Mouse (Mus musculus) urinary bladder, postnatal 4 days (tissue): ENCODE results near the gene Chrm3.

Experiments
- DNase-seq, 2 experiments: peaks; one replicate each; pipeline ENCODE4 v3.0.0; 2021 to 2022; ENCODE audit warnings: low spot score in 2 of 2

Chrm3 gene

DNA sequence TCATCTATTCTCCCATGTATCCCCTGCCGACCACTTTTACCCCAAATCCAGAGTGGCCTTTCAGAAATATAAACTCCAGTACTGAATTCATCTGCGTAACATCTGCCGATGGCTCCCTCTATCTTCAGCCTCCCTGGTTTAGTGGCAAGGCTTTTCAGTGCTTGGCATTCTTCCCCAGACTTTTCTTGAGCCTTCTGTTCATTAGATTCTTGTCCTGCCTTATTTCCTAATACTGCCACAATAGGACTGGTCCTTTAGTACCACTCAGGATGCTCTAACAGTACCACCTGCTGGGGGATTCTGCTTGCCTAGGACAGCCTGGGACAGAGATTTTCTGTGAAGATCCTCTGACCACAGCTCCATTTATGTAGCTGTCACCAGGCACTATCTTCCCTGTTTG, 367.1 kb downstream of the Chrm3 start:
- no peak for DNase-seq

DNA sequence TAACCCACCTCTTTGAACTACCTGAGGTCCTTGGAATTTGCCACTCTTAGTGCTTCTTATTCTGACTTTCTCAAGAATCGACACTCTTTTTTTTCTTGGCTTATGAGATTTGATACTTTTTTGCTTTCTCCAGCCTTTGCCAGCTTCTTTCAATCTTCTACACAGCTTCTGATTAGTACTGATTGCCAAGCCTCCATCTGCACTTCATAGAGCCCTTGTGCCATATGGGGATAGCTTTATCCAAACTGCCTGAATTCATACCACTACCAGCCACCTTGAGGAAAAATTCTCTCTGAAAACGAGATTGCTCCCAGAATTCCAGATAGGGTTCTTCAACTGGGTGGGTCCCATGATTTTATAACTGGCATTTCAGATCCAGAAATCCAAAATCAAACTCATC, 368.0 kb downstream of the Chrm3 start:
- DNase-seq = no peak

DNA sequence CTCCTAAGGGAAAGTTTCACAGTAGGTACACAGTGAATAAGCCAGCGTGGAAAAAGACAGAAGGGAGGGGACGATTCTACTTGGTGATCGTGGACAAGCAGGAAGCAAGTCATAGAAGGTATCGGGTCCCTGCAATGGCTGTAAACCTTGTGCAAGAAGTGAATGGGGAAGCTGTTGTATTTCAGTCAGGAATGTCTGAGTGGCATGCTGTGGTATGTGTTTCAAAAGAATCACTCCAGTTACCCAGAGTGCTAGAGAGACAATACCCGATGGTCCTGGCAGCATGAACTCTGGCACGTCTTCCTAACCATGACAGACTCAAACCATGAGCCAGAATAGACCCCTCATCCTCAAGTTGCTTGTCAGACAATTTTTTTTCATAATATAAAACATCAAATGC, 375.0 kb downstream of the Chrm3 start:
- DNase-seq = no peak

DNA sequence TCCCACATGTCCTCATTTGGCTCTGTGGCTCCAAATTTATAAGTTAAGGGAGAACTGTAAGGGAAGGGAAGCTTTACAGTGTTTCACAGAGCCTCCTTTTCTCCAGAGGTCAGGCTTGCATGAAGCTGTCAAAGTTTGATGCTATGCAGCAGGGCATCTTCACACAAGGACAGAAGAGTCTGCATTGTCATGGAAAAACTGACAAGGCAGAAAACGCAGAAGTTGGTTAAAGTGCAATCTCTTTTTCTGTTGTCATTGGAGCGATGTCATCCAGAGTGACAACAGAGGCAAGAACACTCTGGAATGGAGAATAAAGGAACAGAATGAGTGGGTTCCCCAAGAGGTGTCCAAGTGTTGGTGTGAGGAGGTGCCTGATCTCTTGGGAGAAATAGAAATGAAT, 377.4 kb downstream of the Chrm3 start:
- DNase-seq = no peak

DNA sequence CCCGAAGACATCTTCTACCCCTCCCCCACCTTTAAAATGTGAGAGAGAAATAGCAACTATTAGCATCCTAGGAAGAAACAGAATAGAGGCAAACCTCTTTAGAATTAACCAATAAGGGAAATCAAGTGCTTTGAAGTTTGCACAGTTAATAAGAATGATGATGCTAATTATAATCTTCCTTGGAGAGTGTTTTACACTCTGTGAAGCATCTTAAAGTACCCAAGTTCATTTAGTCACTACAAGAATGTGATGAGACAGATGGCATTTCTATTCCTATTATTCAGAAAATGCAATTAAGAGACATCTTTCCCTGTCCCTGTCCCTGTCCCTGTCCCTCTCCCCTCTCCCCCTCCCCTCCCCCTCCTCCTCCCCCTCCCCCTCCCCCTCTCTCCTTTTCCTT, 382.9 kb downstream of the Chrm3 start:
- no peak for DNase-seq

DNA sequence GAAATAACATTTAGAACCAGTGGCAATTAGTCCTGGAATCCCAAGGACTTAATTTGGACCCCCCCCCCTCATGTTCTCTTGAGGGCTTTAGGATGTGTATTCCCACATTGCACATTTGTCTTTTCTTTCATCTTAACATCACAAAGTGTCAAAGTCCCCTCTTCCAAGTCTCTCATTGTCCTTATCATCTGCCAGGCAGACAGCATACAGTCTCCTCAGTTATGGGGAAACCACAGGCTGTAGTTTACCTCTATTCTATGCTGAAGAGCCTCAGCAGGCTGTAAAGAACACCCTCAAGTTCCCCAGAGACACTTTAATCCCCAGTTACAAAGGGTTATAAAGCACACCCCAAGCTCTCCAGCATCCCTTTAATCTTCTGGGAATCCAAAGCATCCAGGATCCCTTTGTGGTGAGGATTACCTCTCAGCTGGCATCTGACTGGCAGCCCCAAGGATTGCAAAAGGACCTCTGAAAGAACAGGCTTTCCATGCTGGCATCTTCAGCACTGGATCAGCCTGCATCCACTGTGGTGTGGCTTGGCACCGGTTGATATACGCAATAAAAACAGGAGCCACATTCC, 386.8 kb downstream of the Chrm3 start:
- DNase-seq = no peak

DNA sequence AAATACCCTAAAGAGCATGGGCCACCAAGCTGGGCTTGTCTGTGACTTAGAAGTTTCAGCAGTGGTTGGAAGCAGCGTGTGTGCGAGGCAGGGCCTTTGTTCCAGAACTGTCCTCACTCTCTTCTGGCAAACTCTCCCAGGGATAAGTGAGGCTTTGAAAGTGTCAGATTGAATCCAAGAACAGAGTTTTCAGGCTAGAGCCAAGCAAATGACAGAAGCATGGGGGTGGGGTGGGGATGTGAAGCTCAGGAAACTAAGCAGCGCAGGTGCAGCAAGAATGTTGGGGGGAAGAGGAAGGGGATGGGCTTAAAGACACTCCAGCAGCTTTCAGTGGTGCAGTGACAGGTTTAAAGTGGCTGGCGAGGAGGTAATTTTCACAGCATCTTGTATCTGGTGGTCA, 388.8 kb downstream of the Chrm3 start:
- DNase-seq = no peak

DNA sequence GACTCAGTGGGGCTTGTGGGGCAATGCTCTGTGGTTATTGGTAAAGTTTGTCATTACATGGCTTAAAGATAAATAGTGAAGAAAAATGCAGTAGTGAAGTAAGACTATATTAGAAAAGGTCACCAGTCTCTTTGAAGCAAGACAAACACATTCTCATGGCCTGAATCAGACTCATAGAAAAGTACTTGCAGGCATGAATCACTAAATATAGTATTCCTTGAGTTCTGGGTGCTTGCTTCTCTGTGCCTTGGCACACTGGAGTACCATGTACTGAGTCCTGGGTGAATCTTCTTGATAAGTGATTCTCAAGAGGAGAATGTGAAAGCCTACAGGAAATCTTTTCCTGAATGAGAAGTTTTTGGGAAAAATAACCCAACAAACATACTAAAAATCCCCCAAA, 408.0 kb downstream of the Chrm3 start:
- DNase-seq = no peak

DNA sequence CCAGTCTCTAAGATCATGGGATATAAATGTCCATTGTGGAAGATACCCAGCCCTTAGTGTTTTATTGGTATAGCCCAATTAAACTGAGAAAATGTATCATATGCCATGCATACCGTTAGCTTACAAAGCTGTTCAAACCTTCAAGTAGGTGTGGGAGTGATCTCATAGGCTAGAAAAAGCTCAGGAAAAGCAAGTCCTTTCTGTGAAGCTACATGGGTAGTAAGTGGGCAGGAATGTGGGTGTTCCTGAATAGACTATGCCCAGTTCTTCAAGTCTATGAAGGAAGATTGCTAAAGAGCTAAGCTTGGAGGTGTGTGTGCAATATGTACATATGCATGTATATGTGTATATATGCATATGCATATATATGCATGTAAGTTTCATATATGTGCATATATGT, 409.3 kb downstream of the Chrm3 start:
- no peak for DNase-seq

DNA sequence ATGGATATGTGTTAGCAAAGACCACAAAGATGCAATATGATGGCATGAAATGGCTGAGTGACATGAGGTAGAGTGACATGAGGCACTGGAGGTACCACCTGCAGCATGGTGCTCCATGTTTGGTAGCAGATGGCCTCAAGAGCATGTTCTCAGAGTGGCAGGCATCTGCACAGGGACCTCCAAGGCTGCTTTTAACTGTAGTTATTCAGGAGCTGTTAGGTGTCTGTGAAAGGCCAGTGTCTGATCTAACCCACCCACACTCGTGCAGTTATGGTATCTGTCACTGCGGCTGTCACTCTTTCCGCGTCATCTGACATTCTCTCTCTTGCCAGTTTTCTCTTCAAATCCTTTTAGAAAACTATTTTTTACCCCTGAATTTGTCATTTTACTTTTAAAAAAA, 411.6 kb downstream of the Chrm3 start:
- DNase-seq = no peak

DNA sequence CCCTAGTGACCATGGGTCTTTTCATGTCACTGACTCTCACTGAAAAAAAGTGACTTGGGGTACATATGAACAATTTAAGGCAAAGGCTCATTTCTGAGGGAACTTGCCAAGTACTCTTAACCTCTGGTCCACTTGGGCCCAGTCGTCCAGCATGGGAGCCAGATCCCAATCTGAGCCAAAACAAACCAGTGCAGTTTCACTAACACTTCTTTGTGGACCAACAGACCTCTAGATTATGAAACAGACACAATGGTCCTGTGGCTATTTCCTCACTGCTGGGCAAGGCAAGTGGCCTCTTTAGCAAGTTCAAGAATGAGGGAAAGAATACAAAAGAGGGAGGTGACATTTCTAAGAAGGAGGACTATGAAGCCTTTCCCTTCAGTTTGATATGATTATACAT, 420.5 kb downstream of the Chrm3 start:
- DNase-seq = no peak

DNA sequence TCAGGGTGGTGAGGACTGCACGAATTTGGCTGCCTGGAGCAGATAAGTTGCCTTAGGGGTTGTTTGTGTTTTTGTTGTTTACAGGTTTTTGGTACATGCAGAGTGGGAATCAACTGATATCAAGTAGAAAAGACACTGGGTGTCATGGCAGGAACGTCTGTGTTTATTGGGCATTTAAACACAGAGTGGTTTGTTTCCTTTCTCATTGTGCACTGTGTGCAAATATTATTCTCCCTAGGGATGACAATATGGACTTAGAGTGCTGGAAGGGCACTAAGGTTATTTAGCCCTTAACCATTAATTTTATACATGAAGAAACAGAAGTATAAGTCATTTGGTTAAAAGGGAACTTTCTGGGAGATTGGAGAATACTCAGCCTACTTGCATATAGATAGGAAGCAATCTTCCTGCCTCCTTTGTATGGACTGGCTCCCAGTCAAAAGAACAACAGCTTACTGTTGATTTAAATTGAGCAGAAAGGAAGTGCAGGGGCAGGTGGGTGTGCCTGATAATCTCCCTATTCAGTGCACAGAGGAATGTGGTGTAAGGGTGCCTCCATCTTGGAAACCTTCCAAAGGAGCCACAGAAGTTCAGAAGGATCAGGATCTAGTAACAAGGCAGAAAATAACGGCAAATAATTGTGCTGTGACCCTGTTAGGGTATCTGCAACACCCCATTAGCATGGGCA, 421.7 kb downstream of the Chrm3 start:
- no peak for DNase-seq

DNA sequence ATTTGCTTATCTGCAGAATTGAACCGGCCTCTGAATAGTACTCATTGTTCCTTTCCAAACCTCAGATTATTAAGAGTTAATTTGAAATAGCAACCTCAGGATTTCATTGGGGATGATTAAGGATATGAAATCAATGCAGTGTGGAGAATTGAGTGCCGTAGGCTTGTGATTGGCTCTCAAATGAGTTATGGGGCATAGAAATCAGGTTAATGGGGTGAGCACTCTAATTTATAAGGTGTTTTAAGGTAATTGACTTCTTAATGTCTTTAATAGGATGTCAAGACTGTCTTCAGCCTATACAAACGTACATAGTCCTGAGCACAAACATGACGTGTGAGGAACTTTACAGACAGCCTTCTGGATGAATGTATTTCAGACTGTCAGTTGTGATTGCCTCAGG, 427.9 kb downstream of the Chrm3 start:
- no peak for DNase-seq

DNA sequence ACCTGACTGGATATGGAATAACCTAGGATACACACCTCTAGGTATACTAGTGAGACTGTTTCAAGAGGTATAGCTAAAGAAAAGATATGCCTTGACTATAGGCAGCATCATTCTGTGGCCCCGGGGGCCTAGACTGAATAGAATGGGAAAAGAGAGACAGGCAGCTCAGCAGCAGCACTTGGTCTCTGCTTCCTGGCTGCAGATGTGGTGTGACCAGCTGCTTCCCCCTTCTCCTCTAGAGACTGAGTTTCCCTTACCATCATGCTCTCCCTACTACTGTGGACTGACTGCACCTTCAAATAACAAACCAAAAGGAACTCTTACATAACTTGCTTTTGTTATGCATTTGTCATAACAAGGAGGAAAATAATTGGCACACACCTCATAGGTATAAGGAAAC, 430.0 kb downstream of the Chrm3 start:
- no peak for DNase-seq

DNA sequence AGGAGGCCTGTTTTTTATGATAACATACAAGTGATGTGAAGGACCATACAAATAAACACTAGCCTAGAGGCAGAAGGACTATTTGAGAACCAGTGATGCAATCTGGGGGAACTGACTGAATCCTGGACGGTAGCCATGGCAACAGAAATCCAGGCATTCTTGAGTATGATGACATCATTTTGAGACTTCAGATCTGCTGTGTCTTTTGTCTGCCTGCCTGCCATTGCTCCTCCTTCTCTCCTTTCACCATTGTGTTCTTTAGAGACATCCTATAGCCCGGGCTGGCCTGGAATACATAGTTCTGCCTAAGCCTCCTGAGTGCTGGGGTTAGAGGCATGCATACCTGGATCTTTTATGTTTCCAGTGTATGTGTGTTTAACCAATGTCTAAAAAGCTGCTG, 430.7 kb downstream of the Chrm3 start:
- no peak for DNase-seq

DNA sequence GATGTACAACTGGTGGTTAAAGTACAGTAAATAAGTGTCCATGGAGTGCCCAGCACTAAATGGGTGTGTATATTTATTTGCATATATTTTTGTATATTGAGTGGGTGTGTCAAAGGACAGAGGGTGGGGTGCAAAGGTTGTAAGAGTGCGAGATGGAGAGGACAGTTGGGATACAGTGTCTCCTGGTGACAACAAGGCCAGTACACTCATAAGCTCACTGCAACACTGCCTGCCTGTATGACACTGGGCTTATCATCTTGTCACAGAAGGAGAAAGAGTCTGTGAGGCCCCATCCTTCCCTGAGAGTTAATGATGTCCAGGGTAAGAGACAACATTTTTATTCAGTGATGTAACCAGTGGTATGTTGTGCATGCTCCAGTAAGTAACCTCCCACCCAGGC, 439.5 kb downstream of the Chrm3 start:
- DNase-seq = no peak

DNA sequence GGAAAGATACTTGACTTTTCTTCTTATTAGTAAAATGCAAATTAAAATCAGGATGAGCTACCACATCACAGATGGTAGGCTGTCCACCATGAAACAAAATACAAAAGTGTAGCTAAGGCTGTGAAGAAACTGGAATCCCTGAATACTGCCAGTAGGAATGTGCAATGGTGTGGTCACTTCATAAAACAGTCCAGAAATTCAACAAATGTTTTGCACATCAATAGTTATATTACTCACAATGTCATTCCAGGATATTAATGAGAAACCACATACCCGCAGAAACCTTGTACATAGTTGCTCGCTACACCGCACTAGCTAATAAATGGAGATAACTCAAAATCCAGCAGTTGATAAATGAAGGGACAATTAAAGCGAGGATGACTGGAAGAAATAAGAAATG, 447.9 kb downstream of the Chrm3 start:
- DNase-seq = no peak

DNA sequence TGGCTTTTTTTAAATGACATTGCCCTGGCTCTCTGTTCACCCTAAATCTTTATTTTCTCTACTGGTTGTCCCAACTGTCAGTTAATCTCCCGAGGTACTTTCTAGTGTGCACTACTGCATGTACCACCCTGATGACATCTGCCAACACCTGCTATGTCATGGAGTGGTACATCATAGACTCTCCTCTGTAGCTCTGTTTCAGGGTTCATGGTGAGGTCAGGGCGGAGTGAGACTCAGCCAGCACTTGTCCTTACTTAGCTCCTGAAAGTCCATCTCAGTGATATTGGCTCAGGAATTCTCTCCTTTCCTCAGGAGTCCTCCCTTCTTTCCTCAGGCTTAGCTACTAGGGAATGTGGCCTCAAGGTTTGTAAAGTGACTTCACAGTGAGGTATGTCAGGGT, 451.9 kb downstream of the Chrm3 start:
- no peak for DNase-seq

DNA sequence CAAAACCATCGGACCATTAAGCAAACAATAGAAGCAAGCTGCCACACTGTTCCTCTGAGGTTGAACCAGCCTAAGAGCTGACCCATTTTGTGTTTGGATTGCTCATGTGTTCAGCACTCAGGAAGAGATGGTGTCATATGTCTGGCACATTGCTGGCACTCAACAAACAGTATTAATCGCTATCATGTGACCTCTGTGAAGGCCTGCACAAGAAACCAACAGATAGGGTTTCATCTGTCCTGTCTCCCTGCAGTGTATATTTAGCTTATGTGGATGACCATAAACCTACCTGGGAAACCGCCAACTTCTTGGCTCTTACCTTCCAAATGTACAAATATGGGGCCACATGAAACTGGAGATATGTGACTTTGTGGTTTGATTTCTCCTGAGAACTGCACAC, 453.4 kb downstream of the Chrm3 start:
- DNase-seq = no peak

DNA sequence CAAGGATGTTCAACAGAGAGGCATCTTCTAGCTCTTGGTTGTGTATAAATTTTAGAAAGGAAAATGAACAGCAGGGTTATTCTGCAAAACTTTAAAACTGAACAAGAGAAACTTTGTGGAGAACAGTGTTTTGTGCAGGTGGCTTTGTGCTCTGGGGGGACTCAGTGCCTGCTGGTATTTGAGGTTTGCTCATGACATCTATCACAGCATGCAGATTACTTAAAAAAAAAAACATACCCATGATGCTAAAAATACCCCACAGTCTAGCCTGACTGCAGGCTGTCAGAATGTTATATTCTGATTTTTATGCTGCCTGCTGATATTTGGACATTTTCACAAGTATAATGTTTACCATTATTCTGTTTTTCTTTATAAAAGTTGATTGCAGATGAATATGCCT, 456.2 kb downstream of the Chrm3 start:
- DNase-seq = no peak

DNA sequence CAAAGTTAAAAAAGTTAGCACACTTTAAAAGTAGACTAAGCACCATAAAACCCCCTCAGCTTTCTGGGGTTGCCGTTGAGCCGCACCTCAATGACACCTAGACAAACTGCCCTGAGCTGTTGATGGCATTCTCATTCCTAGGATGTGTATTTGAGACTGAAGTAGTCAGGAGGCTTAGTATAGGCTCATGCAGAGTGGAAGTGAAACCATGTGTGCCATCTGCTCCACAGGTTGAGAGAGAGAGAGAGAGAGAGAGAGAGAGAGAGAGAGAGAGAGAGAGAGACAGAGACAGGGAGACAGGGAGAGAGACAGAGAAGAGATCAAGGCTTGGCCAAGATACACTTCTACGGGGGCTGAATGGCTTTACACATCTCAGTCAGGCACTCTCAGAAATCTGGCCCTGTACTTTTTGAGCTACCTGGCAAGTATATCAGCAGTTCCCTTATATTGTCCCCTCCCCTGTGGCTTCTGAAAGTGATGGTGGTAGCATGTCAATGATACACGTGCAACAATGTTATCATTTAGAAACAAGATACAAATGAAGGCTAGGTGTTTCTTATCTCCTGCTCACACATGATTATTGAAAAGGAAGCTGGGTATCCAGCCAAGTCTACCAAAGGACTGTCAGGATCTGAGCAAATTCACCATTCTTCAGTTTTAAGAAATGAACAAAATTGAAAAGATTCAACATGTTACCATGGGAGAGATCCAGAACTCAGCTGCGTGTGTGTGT, 459.8 kb downstream of the Chrm3 start:
- DNase-seq = no peak

DNA sequence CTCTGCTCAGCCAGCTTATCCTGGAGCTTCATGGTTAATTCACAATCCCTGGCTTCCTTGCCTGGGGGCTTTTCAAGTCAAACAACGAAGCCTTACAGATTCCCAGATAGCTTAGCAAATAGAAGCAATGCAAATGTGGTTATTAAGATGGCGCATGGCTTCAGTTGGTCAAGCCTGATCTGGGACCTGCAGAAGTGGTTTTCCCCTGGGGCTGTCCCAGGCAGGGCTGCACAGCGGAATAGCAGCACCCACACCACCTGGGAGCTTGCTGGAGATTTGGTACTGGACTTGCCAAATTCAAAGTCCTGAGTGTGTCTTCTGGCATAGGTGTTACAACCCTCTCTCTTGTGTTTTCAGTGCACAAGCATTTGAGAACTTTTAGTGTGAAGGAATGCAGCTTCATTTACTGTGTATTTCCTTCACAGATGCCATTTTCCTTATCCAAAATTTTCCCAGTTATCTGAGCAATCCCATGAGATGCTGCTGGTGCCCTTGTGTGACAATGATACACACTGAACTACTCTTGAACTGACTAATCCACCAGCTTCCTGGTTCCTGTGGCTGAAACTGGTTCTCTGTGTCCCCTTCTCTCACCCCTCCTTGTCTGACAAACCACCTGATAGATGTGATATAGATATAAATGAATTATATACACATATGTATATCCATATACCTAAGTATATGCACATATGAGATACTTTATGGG, 461.8 kb downstream of the Chrm3 start:
- no peak for DNase-seq

DNA sequence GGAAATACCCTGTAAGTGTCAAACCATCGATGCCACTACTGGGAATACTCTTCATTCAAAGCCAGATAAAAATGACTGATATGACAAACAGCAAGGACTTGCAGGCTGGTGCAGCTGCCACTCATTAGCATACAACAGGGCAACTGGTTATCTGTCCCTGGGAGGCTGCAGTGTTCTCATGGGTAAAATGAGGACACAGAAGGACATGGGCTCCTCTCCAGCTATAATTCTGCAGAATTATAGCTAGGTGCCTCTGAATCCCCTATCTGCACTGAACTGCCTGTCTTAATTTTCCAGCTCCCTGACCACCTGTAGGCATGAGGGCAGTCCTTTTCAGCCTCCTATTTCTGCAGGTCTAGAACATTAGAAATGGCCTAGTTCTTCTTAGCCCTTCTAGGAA, 463.4 kb downstream of the Chrm3 start:
- DNase-seq = no peak
